Mouse (Mus musculus): ENCODE data around the gene Fgf13. TPM values are rescaled to one million over a fixed set of nuclear protein-coding genes. Genes with fewer than 3 reads are reported as not detected.

Fgf13 gene
- total RNA-seq, 1 experiment, result 1.3 TPM

- Histone ChIP-seq H3K36me3 (ENCODE audit: control insufficient read depth, insufficient read depth, low read length, poor library complexity, severe bottlenecking) (no peaks in the 10 kb centered on the region), H3K4me3 (ENCODE audit: insufficient read depth in 1 of 2, low read depth in 1 of 2, low read length in 2 of 2, poor library complexity in 1 of 2, severe bottlenecking in 1 of 2) (no peak overlapping the region)
Observed at GRCm38 (mm10) chrX:59172200-59172599, 395.7 kb downstream of the Fgf13 start.

GRCm38 (mm10) chrX:59166763-59167162 lies 401.1 kb downstream of the Fgf13 start:
- Histone ChIP-seq H3K9me3 (ENCODE audit: control insufficient read depth, insufficient read depth, low read depth, low read length) (no peaks in the 10 kb centered on the region), H3K4me1 (ENCODE audit: control insufficient read depth in 2 of 2, insufficient read depth in 2 of 2, low read length in 2 of 2, poor library complexity in 1 of 2) (no peaks in the 10 kb centered on the region), H3K36me3 (ENCODE audit: control insufficient read depth, insufficient read depth, low read length, poor library complexity, severe bottlenecking) (no peaks in the 10 kb centered on the region), H3K27ac (ENCODE audit: insufficient read depth, low read depth, low read length, poor library complexity, severe bottlenecking) (no peak overlapping the region), H3K9ac (ENCODE audit: insufficient read depth, low read depth, low read length, poor library complexity, severe bottlenecking) (no peak overlapping the region), H3K4me3 (ENCODE audit: insufficient read depth in 1 of 2, low read depth in 1 of 2, low read length in 2 of 2, poor library complexity in 1 of 2, severe bottlenecking in 1 of 2) (no peak overlapping the region)
- TF ChIP-seq HCFC1 (IDR thresholded peaks at IDR 0.05; ENCODE audit: borderline replicate concordance, insufficient read depth, low read length) (no peak), CHD2 (IDR thresholded peaks at IDR 0.05; ENCODE audit: low read depth, low read length) (no peak), ZNF384 (IDR thresholded peaks at IDR 0.05; ENCODE audit: low read depth, low read length) (no peak), ZC3H11A (IDR thresholded peaks at IDR 0.05; ENCODE audit: borderline replicate concordance, low read depth, low read length) (no peak), MAFK (IDR thresholded peaks at IDR 0.05; ENCODE audit: insufficient read depth, low read depth, low read length) (no peak)
- in situ Hi-C loops (cut with MboI; ENCODE audit: low sequenced_read_pairs in 2 of 2, unreplicated experiment in 2 of 2), result no loop called here
- no peak for DNase-seq (ENCODE audit: low read depth, low spot score)

More at GRCm38 (mm10) chrX:59172200-59172599, 395.7 kb downstream of the Fgf13 start:
- DNase-seq (ENCODE audit: low read depth, low spot score), result peak; percentile 17
- Histone ChIP-seq H3K9ac (ENCODE audit: insufficient read depth, low read depth, low read length, poor library complexity, severe bottlenecking) (no peak overlapping the region), H3K9me3 (ENCODE audit: control insufficient read depth, insufficient read depth, low read depth, low read length) (no peaks in the 10 kb centered on the region), H3K27ac (ENCODE audit: insufficient read depth, low read depth, low read length, poor library complexity, severe bottlenecking) (no peak overlapping the region), H3K4me1 (ENCODE audit: control insufficient read depth in 2 of 2, insufficient read depth in 2 of 2, low read length in 2 of 2, poor library complexity in 1 of 2) (no peaks in the 10 kb centered on the region)
- in situ Hi-C loops (cut with MboI; ENCODE audit: low sequenced_read_pairs in 2 of 2, unreplicated experiment in 2 of 2), result no loop called here
- TF ChIP-seq MAFK (IDR thresholded peaks at IDR 0.05; ENCODE audit: insufficient read depth, low read depth, low read length) (no peak), ZC3H11A (IDR thresholded peaks at IDR 0.05; ENCODE audit: borderline replicate concordance, low read depth, low read length) (no peak), ZNF384 (IDR thresholded peaks at IDR 0.05; ENCODE audit: low read depth, low read length) (no peak), HCFC1 (IDR thresholded peaks at IDR 0.05; ENCODE audit: borderline replicate concordance, insufficient read depth, low read length) (no peak), CHD2 (IDR thresholded peaks at IDR 0.05; ENCODE audit: low read depth, low read length) (no peak)

DNA sequence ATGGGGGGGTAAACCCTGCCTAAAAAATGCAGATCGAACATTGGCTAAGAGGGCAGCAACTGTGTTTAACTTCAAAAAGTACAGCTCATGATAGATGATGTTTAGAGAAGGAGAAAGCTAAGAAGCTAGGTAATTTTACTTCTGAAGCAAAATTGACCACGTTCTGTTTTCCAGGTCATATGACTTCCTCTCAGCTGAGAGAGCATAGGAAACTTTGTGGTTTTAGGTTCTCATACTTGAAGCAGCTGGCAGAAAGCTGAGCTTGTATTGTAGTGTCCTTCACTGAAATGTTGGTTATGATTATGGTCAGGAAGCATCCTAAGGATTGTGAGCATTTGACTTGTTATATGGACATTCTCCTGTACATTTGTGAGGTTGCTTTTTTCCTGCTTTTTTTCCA lies 425.9 kb downstream of the Fgf13 start:
- TF ChIP-seq ZNF384 (IDR thresholded peaks at IDR 0.05; ENCODE audit: low read depth, low read length) (no peak), HCFC1 (IDR thresholded peaks at IDR 0.05; ENCODE audit: borderline replicate concordance, insufficient read depth, low read length) (no peak), ZC3H11A (IDR thresholded peaks at IDR 0.05; ENCODE audit: borderline replicate concordance, low read depth, low read length) (no peak), MAFK (IDR thresholded peaks at IDR 0.05; ENCODE audit: insufficient read depth, low read depth, low read length) (no peak), CHD2 (IDR thresholded peaks at IDR 0.05; ENCODE audit: low read depth, low read length) (no peak)
- in situ Hi-C loops (cut with MboI; ENCODE audit: low sequenced_read_pairs in 2 of 2, unreplicated experiment in 2 of 2), result no loop called here
- no peak overlapping the region for H3K4me3 ChIP-seq (ENCODE audit: insufficient read depth in 1 of 2, low read depth in 1 of 2, low read length in 2 of 2, poor library complexity in 1 of 2, severe bottlenecking in 1 of 2)
- no peaks in the 10 kb centered on the region for H3K9me3 ChIP-seq (ENCODE audit: control insufficient read depth, insufficient read depth, low read depth, low read length)
- no peak overlapping the region for H3K27ac ChIP-seq (ENCODE audit: insufficient read depth, low read depth, low read length, poor library complexity, severe bottlenecking)
- no peak overlapping the region for H3K9ac ChIP-seq (ENCODE audit: insufficient read depth, low read depth, low read length, poor library complexity, severe bottlenecking)
- no peaks in the 10 kb centered on the region for H3K4me1 ChIP-seq (ENCODE audit: control insufficient read depth in 2 of 2, insufficient read depth in 2 of 2, low read length in 2 of 2, poor library complexity in 1 of 2)
- no peak for DNase-seq (ENCODE audit: low read depth, low spot score)
- H3K36me3 ChIP-seq (ENCODE audit: control insufficient read depth, insufficient read depth, low read length, poor library complexity, severe bottlenecking), result no peaks in the 10 kb centered on the region

DNA sequence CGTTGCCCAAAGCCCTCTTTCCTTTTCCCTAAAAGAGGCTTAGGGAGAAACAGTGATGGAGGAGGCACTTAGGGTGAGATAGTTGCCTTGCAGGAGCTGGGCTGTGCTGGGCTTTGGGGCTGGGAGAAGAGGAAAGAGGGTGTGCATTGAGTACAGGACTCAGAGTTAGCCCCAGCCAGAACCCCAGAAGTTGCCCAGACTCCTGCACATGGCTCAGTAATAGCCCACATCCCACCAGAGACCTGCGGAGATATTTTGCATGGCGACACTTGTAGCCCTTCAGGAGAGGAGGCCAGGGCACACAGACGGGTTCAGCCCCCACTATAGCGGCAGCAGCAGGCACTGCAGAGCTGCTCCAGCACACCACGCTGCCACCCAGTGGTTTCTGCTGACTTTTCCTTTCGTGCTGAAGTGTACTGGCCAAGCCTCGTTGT lies 432.9 kb downstream of the Fgf13 start:
- no peaks in the 10 kb centered on the region for H3K9me3 ChIP-seq (ENCODE audit: control insufficient read depth, insufficient read depth, low read depth, low read length)
- H3K9ac ChIP-seq (ENCODE audit: insufficient read depth, low read depth, low read length, poor library complexity, severe bottlenecking), result no peak overlapping the region
- DNase-seq (ENCODE audit: low read depth, low spot score), result peak; percentile 16
- 0 out of 2 replicates have a peak, but pooled peaks have one; percentile 17 for TF ChIP-seq ZNF384 (IDR thresholded peaks at IDR 0.05; ENCODE audit: low read depth, low read length)
- no peak for TF ChIP-seq HCFC1 (IDR thresholded peaks at IDR 0.05; ENCODE audit: borderline replicate concordance, insufficient read depth, low read length)
- 0 out of 2 replicates have a peak, but pooled peaks have one; percentile 9 for TF ChIP-seq ZC3H11A (IDR thresholded peaks at IDR 0.05; ENCODE audit: borderline replicate concordance, low read depth, low read length)
- TF ChIP-seq CHD2 (IDR thresholded peaks at IDR 0.05; ENCODE audit: low read depth, low read length), result no peak
- no peak for TF ChIP-seq MAFK (IDR thresholded peaks at IDR 0.05; ENCODE audit: insufficient read depth, low read depth, low read length)
- H3K4me3 ChIP-seq (ENCODE audit: insufficient read depth in 1 of 2, low read depth in 1 of 2, low read length in 2 of 2, poor library complexity in 1 of 2, severe bottlenecking in 1 of 2), result peak overlapping the region; percentile 65 to 73
- in situ Hi-C loops (cut with MboI; ENCODE audit: low sequenced_read_pairs in 2 of 2, unreplicated experiment in 2 of 2), result no loop called here
- H3K27ac ChIP-seq (ENCODE audit: insufficient read depth, low read depth, low read length, poor library complexity, severe bottlenecking), result no peak overlapping the region
- no peaks in the 10 kb centered on the region for H3K36me3 ChIP-seq (ENCODE audit: control insufficient read depth, insufficient read depth, low read length, poor library complexity, severe bottlenecking)
- H3K4me1 ChIP-seq (ENCODE audit: control insufficient read depth in 2 of 2, insufficient read depth in 2 of 2, low read length in 2 of 2, poor library complexity in 1 of 2), result no peaks in the 10 kb centered on the region
